Mouse (Mus musculus): Measurements from ENCODE around the gene Tbxa2r. TPM values are rescaled to one million over a fixed set of nuclear protein-coding genes. Genes with fewer than 3 reads are reported as not detected.

The Tbxa2r gene
- polyA plus RNA-seq (2015; fragmentation: Nextera tagmentation; extraction: Ambion mirVana) = 13.6 and 14.7 TPM in 2 replicates

DNA sequence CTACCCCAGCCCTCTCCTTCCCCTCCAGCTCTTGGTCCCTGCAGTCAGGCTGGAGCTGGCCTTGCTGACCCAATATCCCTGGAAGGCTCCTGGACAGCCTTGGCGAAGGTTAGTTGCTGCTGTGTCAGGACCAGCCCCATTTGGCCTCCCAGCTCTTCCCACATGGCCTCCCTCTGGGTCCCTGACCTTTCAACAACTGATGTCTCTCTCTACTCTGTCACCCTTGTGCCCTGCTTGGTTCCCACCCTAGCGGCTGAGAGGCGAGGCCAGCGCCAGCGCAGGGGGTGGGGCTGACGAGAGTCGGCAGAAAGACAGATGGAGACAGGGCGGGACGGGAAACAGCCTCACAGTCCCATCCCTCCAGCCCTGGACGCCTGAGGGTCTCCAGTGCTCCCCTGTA, at the start of gene Tbxa2r:
Gene Tbxa2r, plus strand, starts transcription at position 346 of the 400 bp plus-strand sequence.
- Histone ChIP-seq H3K27me3 (replicated peaks) (peaks cover 13% of the 10 kb centered on the region), H3K9ac (peak within 1 kb of the TSS; percentile 78), H3K4me2 (peak within 1 kb of the TSS; percentile 63), H3K27ac (replicated peaks) (peak within 1 kb of the TSS; percentile 96), H3K4me1 (peaks cover 66% of the 10 kb centered on the region), H3K9me3 (no peaks in the 10 kb centered on the region), H3K4me3 (peak within 1 kb of the TSS; percentile 34), H3K36me3 (peaks cover 49% of the 10 kb centered on the region)
- 0 out of 2 replicates have a peak, but pooled peaks have one; percentile 31 for ATAC-seq (ENCODE audit: extremely low read depth, insufficient number of reproducible peaks, low FRiP score, low TSS enrichment)
- WGBS = 3% methylated on average over 10 of the region's 10 CpGs

DNA sequence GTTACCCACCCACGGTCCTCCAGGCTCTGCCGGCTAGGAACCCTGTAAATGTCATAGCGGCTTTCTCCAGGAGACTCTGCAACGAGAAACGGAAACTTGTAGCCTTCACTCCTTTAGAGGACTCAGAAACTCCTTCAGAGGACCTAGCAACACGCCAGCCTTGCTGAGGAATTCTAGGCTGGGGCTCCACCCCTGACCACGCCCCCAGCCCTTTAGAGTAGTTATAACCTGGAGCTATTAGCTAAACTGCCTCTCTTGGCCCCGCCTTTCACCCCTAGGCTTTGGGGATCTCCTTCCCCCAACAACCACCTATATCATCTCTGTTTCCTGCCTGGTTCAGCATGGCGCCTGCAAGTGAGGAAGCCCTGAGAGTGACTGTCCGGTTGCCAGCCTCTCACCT, 49.0 kb upstream of the Tbxa2r start:
- peaks cover 74% of the 10 kb centered on the region for H3K27me3 ChIP-seq (replicated peaks)

DNA sequence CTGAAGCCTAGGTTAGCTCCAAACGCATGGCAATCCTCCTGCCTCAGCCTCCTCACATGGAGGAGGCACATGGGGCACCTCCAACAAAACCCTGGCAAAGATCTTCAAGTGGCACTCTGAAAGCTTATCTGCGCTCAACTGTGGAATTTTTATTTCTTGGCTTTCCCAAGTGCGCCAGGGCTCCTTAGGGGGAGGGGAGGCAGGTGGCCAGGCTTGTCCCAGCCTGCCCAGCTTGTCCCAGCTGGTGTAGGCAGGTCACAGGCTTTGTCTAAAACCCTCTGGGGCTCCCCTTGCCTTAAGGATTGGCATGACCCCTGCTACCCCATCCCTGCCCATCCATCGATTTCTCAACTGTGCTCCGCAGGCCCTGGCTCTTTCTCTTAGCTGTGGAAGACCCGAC, 44.3 kb upstream of the Tbxa2r start:
- H3K4me3 ChIP-seq = no peak overlapping the region
- H3K36me3 ChIP-seq = no peaks in the 10 kb centered on the region
- ATAC-seq (ENCODE audit: extremely low read depth, insufficient number of reproducible peaks, low FRiP score, low TSS enrichment) = no peak
- no peak overlapping the region for H3K9ac ChIP-seq
- H3K9me3 ChIP-seq = no peaks in the 10 kb centered on the region
- H3K27me3 ChIP-seq (replicated peaks) = peaks cover 82% of the 10 kb centered on the region
- no peak overlapping the region for H3K4me2 ChIP-seq
- H3K27ac ChIP-seq (replicated peaks) = no peak overlapping the region
- peaks cover 15% of the 10 kb centered on the region for H3K4me1 ChIP-seq
- 50% methylated on average over 6 of the region's 6 CpGs for WGBS

More for the DNA sequence above, 49.0 kb upstream of the Tbxa2r start:
- WGBS = 26% methylated on average over 10 of the region's 10 CpGs
- Histone ChIP-seq H3K4me1 (peaks cover 7% of the 10 kb centered on the region), H3K9me3 (no peaks in the 10 kb centered on the region), H3K27ac (replicated peaks) (no peak overlapping the region), H3K9ac (peak overlapping the region; percentile 52; the same call in 1 of the 2 replicates), H3K4me3 (peak overlapping the region; percentile 4; the same call in 1 of the 2 replicates), H3K4me2 (peak overlapping the region; percentile 41), H3K36me3 (no peaks in the 10 kb centered on the region)
- ATAC-seq (ENCODE audit: extremely low read depth, insufficient number of reproducible peaks, low FRiP score, low TSS enrichment) = no peak

- ATAC-seq (ENCODE audit: extremely low read depth, insufficient number of reproducible peaks, low FRiP score, low TSS enrichment) = no peak
- H3K27ac ChIP-seq (replicated peaks) = no peak overlapping the region
These were observed 43.8 kb upstream of the Tbxa2r start for GRCm38 (mm10) chr10:81284719-81285118.

GRCm38 (mm10) chr10:81285694-81286450, 42.7 kb upstream of the Tbxa2r start:
- no peak overlapping the region for H3K27ac ChIP-seq (replicated peaks)
- H3K4me1 ChIP-seq = peaks cover 17% of the 10 kb centered on the region
- peaks cover 81% of the 10 kb centered on the region for H3K27me3 ChIP-seq (replicated peaks)

More at GRCm38 (mm10) chr10:81284719-81285118, 43.8 kb upstream of the Tbxa2r start:
- no peak overlapping the region for H3K9ac ChIP-seq
- H3K4me3 ChIP-seq = peak overlapping the region; percentile 51
- H3K27me3 ChIP-seq (replicated peaks) = peaks cover 81% of the 10 kb centered on the region
- peak overlapping the region; percentile 77 for H3K4me2 ChIP-seq
- H3K9me3 ChIP-seq = no peaks in the 10 kb centered on the region
- H3K36me3 ChIP-seq = no peaks in the 10 kb centered on the region
- H3K4me1 ChIP-seq = peaks cover 13% of the 10 kb centered on the region
- 9% methylated on average over 17 of the region's 17 CpGs for WGBS

DNA sequence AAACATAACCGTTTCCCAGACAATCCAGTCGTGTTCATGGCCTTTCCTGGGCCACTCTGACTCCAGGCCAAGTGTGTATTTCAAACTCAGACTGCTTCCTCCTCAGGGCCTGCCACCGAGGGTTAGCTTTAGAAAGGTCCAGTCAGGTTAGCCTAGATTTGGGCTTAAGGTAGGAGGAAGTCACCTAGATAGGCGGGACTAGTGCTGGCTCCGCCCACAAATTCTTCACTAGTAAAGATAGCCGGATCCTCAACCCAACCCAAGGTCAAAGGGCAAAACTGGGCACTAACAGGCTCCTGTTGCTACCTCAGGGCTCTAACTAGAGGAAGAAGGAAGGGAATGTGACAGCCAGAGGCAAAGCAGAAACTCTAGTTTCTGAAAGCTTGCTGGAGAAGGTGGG, 41.9 kb upstream of the Tbxa2r start:
- H3K4me1 ChIP-seq = peaks cover 23% of the 10 kb centered on the region
- peaks cover 81% of the 10 kb centered on the region for H3K27me3 ChIP-seq (replicated peaks)
- no peaks in the 10 kb centered on the region for H3K36me3 ChIP-seq
- no peak for ATAC-seq (ENCODE audit: extremely low read depth, insufficient number of reproducible peaks, low FRiP score, low TSS enrichment)
- 42% methylated on average over 6 of the region's 6 CpGs for WGBS
- no peak overlapping the region for H3K9ac ChIP-seq
- H3K27ac ChIP-seq (replicated peaks) = no peak overlapping the region
- H3K4me3 ChIP-seq = no peak overlapping the region
- no peaks in the 10 kb centered on the region for H3K9me3 ChIP-seq
- no peak overlapping the region; the same call in 1 of the 2 replicates for H3K4me2 ChIP-seq

More at GRCm38 (mm10) chr10:81285694-81286450, 42.7 kb upstream of the Tbxa2r start:
- Histone ChIP-seq H3K4me2 (peak overlapping the region; percentile 77), H3K36me3 (no peaks in the 10 kb centered on the region), H3K9ac (peak overlapping the region; percentile 76), H3K4me3 (peak overlapping the region; percentile 51), H3K9me3 (no peaks in the 10 kb centered on the region)
- peak; percentile 77 for ATAC-seq (ENCODE audit: extremely low read depth, insufficient number of reproducible peaks, low FRiP score, low TSS enrichment)
- WGBS = 1% methylated on average over 53 of the region's 54 CpGs

GRCm38 (mm10) chr10:81287513-81288157, 40.9 kb upstream of the Tbxa2r start:
- no peak overlapping the region for H3K4me2 ChIP-seq
- no peak overlapping the region for H3K9ac ChIP-seq
- no peaks in the 10 kb centered on the region for H3K9me3 ChIP-seq
- no peaks in the 10 kb centered on the region for H3K36me3 ChIP-seq
- no peak overlapping the region for H3K27ac ChIP-seq (replicated peaks)
- H3K4me1 ChIP-seq = peaks cover 23% of the 10 kb centered on the region
- 52% methylated on average over 8 of the region's 8 CpGs for WGBS
- no peak overlapping the region for H3K4me3 ChIP-seq
- no peak for ATAC-seq (ENCODE audit: extremely low read depth, insufficient number of reproducible peaks, low FRiP score, low TSS enrichment)
- H3K27me3 ChIP-seq (replicated peaks) = peaks cover 74% of the 10 kb centered on the region

DNA sequence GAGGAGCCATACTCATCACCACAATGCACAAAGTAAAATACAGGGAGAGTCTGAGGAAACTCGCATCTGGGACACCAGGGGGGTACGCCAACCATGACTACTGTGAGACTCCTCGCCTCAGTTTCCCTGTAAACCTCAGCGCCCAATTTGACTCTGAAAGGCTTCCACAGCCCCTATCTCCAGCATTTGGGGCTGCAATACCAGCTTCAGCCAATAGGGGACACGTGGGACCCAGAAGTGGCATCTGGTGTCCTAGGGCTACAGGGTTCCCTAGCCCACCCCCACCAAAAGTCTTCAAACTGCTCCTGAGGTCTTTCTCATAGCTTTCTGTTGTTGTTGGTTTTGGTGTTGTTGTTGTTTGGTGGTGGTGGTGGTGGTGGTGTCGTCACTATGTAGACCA, 39.9 kb upstream of the Tbxa2r start:
- Histone ChIP-seq H3K27ac (replicated peaks) (no peak overlapping the region), H3K9ac (no peak overlapping the region), H3K4me1 (peaks cover 25% of the 10 kb centered on the region), H3K27me3 (replicated peaks) (peaks cover 65% of the 10 kb centered on the region), H3K9me3 (no peaks in the 10 kb centered on the region), H3K36me3 (no peaks in the 10 kb centered on the region), H3K4me2 (no peak overlapping the region), H3K4me3 (no peak overlapping the region)
- no peak for ATAC-seq (ENCODE audit: extremely low read depth, insufficient number of reproducible peaks, low FRiP score, low TSS enrichment)
- 22% methylated on average over 6 of the region's 6 CpGs for WGBS

DNA sequence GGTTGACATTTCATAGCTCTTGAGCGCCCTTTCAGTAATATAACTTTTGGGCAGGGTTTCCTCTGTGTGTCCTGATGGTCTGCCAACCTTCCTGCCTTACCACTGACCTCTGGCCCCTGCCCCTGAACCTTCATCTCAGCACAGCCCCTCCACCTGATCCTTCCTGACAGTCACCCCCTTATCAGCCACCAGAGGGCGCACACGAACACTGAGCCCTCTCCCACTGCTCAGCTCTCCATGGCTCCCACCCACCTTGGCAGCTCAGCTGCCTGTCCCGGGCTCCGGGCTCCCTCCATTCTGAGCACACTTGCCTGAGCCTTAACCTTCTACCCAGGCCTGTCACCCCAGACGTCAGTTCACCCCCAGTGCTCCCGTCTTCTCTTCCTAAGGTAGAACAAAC, 39.3 kb upstream of the Tbxa2r start:
- 2% methylated on average over 7 of the region's 7 CpGs for WGBS
- Histone ChIP-seq H3K4me1 (peaks cover 32% of the 10 kb centered on the region), H3K9ac (peak overlapping the region; percentile 44; the same call in 1 of the 2 replicates), H3K9me3 (no peaks in the 10 kb centered on the region), H3K27ac (replicated peaks) (no peak overlapping the region), H3K4me2 (no peak overlapping the region), H3K4me3 (no peak overlapping the region), H3K36me3 (no peaks in the 10 kb centered on the region), H3K27me3 (replicated peaks) (peaks cover 58% of the 10 kb centered on the region)
- no peak for ATAC-seq (ENCODE audit: extremely low read depth, insufficient number of reproducible peaks, low FRiP score, low TSS enrichment)

DNA sequence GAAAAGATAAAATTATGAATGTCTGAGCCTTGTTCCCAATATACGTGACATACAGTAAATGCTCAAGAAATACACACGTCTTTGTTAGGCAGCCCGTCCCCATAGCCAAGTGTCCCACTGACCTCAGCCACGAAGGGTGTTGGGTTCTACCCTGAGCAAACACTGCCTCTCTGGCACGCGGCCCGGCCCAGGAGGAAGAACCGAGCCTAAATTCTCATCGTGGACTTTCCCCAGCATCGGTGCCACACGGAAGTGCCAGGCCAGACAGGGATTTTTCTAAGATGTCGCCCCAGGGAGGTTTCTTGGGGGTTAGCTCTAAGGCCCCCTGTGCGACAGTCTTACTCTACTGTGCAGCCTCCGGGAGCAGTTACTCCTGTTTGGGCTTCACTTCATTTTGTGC, 38.7 kb upstream of the Tbxa2r start:
- Histone ChIP-seq H3K9me3 (no peaks in the 10 kb centered on the region), H3K36me3 (no peaks in the 10 kb centered on the region), H3K4me3 (no peak overlapping the region), H3K9ac (no peak overlapping the region), H3K27me3 (replicated peaks) (peaks cover 53% of the 10 kb centered on the region), H3K4me2 (no peak overlapping the region), H3K27ac (replicated peaks) (no peak overlapping the region), H3K4me1 (peaks cover 37% of the 10 kb centered on the region)
- ATAC-seq (ENCODE audit: extremely low read depth, insufficient number of reproducible peaks, low FRiP score, low TSS enrichment) = no peak
- 56% methylated on average over 14 of the region's 14 CpGs for WGBS

DNA sequence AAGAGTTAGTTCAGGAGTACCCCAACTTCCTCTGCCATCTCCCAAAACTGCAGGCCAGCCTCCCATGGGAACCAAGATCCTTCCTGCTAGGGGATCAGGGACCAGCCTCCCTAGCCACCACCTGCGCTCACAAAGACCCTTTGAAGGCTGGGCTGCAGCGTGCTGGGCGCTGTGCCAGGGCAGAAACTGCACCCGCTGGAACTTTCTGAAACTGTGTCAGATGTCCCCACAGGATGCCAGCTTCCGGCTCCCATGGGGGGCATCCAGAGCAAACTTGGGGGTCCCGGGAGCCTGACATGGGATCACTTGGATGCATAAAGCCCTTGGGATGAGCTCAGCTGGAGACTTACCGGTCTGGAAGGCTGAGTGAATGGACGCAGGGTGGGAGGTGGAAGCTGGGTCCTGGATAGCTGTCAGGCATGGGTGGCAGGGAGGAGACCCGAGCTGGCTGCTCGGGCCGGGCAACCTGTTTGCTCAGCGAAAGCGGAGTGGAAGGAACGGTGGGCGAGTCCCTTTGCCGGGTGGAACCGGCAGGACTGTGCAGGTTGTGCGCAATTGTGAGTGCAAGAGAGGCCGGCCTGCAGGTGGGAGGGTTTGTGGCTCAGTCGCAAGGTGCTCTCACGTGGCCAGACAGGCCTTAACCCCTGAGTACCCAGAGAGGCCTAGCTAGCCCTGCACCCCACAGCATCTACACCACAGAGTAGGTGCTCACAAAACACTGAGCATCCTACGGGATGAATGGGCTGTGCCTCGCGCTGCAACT, 37.7 kb upstream of the Tbxa2r start:
- WGBS = 22% methylated on average over 24 of the region's 24 CpGs
- Histone ChIP-seq H3K4me3 (no peak overlapping the region), H3K36me3 (no peaks in the 10 kb centered on the region), H3K4me2 (no peak overlapping the region), H3K9ac (no peak overlapping the region), H3K27ac (replicated peaks) (no peak overlapping the region), H3K4me1 (peaks cover 41% of the 10 kb centered on the region), H3K9me3 (no peaks in the 10 kb centered on the region), H3K27me3 (replicated peaks) (peaks cover 45% of the 10 kb centered on the region)
- ATAC-seq (ENCODE audit: extremely low read depth, insufficient number of reproducible peaks, low FRiP score, low TSS enrichment) = no peak

Data from heart, embryonic 13.5 days (tissue).